Mouse (Mus musculus): ENCODE measurements around the gene Efcab2.
"Not testable (repeated sequence)": the region's sequence is repeated elsewhere in the genome, so short reads cannot be mapped to it uniquely, and the experiment has no call there.

Efcab2 gene

GRCm38 (mm10) chr1:178405445-178405911, 407 bp upstream of the Efcab2 start:
- peak; percentile 95 for DNase-seq (ENCODE audit: low read depth)

- peak; percentile 18 for DNase-seq (ENCODE audit: low read depth)
Observed at GRCm38 (mm10) chr1:178406765-178407645, 1.1 kb downstream of the Efcab2 start.

DNA sequence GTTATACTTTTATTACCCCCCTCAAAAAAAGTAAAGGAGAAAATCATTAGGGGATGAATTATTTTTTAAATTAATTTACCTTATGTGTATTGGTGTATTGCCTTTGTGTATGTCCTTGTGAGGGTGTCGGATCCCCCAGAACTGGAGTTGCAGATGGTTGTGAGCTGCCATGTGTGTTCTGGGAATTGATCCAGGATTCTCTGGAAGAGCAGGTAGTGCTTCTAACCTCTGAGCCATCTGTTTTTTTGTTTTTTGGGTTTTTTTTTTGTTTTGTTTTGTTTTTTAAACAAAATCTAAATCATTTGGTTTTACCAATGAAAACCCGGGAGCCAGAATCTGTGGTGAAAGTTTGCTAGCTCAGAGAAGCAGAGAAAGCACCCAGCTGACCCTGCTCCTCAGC, 1.8 kb downstream of the Efcab2 start:
- no peak for DNase-seq (ENCODE audit: low read depth)

DNA sequence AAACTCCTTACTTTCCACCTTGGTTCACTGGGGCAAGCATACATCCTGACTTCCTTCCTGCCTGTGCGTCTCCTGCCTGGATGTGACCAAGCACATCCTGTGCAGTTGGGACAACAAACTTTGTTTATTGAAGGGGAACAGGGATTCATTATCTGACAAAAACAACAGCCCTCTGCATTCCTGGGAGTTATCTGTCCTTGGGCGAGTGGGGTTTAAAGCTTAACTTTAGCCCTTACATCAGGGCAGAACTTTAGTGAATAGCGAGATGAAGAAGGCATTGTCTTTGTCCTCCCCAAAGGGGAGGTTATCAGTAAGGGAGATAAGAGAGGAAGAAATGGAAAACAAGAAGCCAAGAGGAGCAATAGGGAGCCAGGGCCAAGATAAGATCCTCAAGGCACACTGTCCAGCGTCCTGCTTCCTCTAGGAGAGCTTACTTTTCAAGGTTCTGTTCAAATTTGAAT, 3.0 kb downstream of the Efcab2 start:
- DNase-seq (ENCODE audit: low read depth) = no peak

GRCm38 (mm10) chr1:178413367-178413766, 7.5 kb downstream of the Efcab2 start:
- DNase-seq (ENCODE audit: low read depth) = not testable (repeated sequence)

GRCm38 (mm10) chr1:178419608-178420007, 13.7 kb downstream of the Efcab2 start:
- DNase-seq (ENCODE audit: low read depth) = no peak

DNA sequence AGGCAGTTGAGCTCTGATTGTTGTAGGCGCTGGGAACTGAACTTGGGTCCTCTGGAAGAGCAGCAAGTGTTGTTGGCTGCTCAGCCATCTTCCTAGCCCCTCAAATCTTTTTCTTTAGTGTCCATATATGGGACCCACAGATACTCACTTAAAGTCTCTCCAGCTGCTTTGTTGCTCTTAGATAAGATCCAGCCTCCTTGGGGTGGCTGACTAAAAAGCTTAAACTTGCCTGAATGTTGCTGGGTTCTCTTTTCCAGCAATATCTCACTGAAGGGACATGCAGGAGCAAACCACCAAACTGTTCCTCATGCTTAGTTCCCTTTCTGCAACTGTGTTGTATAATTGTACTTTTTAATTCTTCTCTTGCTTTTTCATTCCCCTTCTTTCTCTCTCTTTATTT, 17.8 kb downstream of the Efcab2 start:
- DNase-seq (ENCODE audit: low read depth) = no peak

- no peak for DNase-seq (ENCODE audit: low read depth)
Observed at GRCm38 (mm10) chr1:178431619-178432444, 25.9 kb downstream of the Efcab2 start.

DNA sequence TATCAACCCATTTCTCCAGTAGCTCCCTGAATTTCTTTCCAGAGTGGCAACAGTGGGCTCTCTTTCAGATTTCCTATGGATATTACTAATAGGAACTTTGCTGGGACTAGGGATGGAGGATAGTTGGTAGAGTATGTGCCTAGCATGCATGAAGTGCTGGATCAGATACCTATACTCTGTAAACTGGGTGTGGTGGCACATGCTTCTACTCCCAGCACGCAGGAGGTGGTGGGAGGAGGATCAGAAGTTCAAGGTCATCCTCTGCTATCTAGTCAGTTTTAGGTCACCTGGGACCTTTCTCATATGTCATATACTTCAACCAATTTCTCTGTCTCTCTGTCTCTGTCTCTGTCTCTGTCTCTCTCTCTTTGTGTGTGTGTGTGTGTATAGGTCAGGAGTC, 27.7 kb downstream of the Efcab2 start:
- DNase-seq (ENCODE audit: low read depth) = no peak

DNA sequence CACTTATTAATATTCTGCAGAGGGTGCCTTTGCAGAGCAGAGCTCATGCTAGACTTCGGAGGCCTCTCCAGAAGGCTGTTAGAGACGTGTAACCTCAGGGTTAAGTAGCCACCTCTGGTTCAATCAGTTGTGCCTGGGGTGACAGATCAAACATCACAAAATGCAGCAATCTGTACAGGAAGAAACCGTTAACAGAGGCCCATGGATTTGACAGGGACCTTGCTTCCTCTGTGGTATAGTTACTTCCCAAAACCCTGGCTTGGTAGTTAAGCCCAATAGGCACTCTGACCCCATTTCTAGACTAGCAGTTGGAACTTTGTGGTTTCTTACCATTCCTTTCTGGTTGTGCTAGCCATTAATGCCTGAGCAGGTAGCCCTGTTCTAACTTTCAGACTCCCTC, 38.5 kb downstream of the Efcab2 start:
- DNase-seq (ENCODE audit: low read depth) = no peak

DNA sequence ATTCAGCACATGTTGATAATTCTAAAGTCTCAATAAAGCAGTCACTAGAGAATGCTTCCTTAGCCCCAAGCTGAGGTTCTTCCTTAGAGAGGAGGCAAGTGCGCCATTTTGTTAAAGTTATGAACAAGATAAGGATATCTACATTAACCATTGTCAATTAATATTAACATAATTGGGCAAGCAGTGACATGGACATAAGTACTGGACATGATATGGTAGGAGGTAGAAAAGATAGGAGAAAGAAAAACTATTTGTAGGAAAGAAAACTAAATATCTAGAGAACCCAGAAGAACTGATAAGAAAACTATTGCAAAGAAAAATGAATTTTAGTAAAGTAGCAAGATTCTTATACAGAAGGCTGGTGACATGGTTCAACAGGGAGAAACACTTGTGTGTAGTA, 41.2 kb downstream of the Efcab2 start:
- no peak for DNase-seq (ENCODE audit: low read depth)

DNA sequence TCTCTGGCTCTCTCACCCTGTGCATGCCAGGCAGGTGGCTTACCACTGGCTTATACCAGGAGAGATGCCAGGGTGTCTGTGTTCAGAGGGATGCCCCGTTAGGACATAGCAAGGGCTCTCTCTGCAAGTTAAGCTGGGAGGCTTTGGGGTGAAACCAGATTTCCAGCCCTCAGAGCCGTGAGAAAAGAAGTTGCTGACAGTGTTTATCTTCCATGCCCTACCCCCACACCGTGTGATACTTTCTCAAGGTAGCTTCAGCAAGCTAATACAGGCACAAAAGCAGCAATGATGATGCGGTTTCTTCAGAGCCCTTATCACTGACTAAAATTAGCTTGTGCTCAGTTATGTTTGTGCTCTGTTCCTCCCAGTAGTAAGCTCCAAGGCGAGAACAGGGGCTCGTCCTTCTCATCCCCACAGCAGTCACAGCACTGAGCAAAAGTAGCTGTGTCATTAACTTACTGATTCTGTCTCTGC, 42.4 kb downstream of the Efcab2 start:
- DNase-seq (ENCODE audit: low read depth) = no peak

- DNase-seq (ENCODE audit: low read depth) = peak; percentile 77
Observed at GRCm38 (mm10) chr1:178449172-178449571, 43.3 kb downstream of the Efcab2 start.

DNA sequence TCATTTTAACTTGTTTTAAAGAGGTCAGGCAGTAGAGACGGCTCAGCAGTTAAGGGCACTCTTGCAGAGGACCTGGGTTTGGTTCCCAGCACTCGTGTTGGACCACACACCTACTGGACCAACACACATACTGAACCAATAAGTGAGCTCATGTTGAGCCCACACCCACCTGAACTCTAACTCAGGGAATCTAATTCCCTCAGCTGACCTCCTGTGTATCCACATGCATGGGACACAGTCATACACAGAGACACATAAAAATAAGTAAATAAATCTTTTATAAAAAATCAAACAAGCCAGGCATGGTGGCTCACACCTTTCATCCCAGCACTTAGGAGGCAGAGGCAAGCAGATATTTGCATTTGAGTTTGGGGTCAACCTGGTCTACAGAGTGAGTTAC, 44.0 kb downstream of the Efcab2 start:
- no peak for DNase-seq (ENCODE audit: low read depth)

DNA sequence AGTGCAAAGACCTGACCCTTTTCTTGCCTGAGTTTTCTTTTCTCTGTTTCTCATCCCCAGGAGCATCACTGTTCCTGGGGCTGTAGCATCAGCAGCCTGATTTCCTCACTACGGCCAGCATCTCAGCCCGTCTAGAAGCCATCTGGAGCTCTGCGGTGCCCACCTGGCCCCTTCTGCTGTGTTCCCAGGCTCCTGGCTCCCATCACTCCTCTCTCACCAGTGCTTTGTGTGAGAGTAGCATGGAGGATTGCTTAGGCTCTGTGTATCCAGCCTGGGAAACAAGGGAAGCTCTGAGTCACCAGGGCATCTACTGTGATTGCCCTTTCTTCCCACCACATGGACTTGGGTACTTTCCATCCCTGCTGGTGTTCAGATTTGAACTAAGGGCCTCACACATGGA, 48.2 kb downstream of the Efcab2 start:
- DNase-seq (ENCODE audit: low read depth) = no peak

- DNase-seq (ENCODE audit: low read depth) = no peak
Observed at GRCm38 (mm10) chr1:178455120-178455519, 49.2 kb downstream of the Efcab2 start.

GRCm38 (mm10) chr1:178458029-178458428, 52.1 kb downstream of the Efcab2 start:
- no peak for DNase-seq (ENCODE audit: low read depth)

GRCm38 (mm10) chr1:178463712-178464111, 57.8 kb downstream of the Efcab2 start:
- DNase-seq (ENCODE audit: low read depth) = peak; percentile 87

GRCm38 (mm10) chr1:178464140-178464539, 58.3 kb downstream of the Efcab2 start:
- DNase-seq (ENCODE audit: low read depth) = no peak

- no peak for DNase-seq (ENCODE audit: low read depth)
Observed at GRCm38 (mm10) chr1:178467594-178467993, 61.7 kb downstream of the Efcab2 start.

GRCm38 (mm10) chr1:178468280-178468679, 62.4 kb downstream of the Efcab2 start:
- DNase-seq (ENCODE audit: low read depth) = peak; percentile 77

- DNase-seq (ENCODE audit: low read depth) = peak; percentile 17
Observed at GRCm38 (mm10) chr1:178483854-178484253, 78.0 kb downstream of the Efcab2 start.
